Mouse (Mus musculus) neural tube, embryonic 10.5 days (tissue): Measurements from ENCODE around the gene Arf5.
A peak's percentile ranks its signal among the peaks of the same experiment; 100 is the strongest.

ENCODE experiments used
- DNase-seq: peaks from one replicate; pipeline ENCODE4 v3.0.0-alpha.2; 2017; ENCODE audit warnings: low spot score; ENCODE audit errors: extremely low spot score

The Arf5 gene

DNA sequence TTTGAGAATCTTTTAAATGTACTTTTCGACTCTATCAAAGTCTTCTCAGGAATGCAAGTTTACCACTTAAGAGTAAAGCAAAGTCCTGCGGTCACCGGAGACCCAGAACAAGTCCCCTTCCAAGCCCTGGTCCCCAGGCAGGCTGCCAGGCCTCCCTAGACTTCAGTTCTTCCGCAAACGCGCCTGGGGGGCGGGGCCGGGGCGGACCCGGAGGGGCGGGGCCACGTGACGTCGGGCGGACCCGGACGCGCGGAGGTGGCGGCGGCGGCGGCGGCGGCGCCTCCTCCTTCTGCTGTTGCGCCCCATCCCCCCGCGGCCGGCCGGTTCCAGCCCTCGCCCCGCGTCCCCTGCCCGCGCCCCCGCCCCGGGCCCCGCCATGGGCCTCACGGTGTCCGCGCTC, at the start of gene Arf5:
Arf5 (plus strand) TSS at position 248 of the 400 bp plus-strand sequence.
- DNase-seq = peak; percentile 92

DNA sequence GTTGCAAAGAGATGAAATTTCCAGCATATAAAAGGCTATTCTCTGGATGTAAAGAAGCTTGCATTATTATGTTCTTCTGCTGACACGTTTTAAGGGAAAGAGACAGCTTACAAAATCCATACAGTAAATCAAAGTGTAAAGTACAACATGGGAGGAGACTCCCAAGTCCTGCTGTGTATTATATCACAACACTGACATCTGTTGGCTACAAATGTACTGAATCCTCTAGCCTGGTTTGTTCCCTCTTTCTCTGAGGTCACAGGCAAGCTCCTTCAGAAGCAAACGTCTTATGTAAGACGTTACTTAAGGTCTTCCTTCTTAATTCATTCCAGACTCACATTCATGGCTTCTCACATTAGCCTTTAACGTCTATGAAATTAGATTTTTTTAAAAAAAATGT, 41.4 kb upstream of the Arf5 start:
- DNase-seq = no peak

DNA sequence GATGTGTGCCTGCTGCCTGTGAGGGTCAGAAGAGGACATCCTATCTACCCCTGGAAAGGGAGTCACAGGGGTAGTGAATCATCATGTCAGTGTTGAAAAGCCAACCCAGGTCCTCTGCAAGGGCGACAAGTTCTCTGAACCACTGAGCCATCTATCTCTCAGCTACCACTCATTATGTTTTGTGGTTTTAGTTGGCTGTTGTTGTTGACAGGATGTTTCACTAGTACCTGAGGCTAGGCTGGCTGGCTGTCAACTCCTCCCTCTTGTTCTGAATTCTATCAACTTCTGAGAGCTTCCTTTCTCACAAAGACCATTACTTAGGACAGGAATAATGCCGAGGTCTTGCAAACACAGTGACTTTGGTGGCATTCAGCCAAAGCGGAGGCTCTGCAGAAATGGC, 38.2 kb upstream of the Arf5 start:
- DNase-seq = no peak

DNA sequence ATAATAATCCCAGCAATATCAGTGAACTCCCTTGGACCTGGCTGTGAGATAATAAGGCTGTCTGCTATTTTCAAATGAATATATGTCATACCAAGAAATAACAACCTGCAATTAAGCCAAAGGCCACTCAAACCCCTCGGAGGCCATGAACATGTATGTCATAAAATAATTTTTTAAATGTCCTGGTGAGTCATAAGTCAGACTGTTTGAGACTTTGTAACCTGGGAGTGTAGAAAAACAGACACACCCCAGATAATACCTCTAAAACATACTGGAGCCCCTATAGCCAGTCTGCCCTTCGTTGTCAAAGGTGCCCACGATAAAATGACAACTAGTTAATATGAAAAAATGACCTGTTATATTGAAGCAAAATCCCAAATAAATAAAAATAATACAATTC, 34.3 kb upstream of the Arf5 start:
- DNase-seq = no peak

DNA sequence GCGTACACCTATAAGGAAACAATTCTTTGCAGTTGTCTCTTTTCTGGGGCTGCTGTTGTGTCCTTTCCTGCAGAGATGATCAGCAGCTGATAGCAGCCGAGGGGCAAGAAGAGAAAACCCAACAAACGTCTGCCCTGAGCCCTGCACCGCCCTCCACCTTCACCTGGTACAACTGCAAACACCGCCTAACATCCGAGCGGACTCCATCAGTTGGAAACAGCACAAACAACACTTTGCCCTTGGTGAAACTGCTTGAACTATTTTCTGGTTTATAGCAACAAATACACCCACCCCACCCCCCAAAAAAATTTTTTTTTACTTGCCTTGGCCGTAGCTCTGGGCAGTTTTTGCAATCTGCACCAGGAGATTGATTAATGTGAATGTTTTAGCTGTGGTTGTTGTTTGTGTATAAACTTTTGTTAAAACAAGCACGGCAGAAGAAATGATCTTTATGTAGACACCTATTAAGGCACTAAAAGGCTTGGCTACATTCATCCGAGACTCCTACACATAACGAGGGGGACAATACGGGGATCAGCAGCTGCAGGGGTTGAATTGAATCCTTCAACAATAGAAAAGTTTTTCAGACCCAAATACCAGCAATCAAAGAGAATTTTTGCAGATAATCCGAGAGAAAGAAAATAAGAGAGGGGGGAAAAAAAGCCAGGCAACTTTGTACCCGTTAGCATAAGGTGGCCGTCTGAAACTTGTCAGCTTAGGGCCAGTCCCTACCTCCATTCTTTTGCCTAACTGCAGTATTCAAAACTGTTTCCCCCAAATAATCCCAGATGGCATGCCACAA, 27.1 kb upstream of the Arf5 start:
- peak; percentile 16 for DNase-seq

DNA sequence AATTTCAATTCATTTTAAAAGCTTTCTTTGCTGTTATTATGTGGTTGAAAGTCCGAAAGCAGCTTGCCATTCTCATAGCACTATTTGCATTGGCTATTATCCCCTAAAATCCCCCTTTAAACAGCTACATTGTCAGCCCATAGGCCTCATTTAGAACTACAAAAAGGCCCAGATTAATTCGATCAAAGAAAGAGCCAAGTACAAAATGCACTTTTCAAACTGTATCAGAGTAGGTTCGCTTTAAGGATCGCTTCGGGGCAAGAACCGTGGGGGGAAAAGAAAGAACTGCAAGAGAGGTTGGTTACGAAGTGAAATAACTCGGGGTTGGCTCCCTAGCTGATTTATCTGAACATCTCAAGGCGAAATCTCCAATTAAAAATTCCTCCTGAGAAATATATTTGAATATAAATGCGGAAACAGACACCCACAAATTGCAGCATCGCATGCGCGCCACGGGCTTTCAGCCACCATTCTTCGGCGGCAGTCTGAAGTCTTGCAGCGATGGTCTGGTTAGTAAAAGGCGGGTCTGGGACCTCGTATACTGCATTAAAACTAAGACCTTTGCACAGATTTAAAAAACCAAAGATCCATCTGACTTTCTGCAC, 26.4 kb upstream of the Arf5 start:
- DNase-seq = peak; percentile 51

DNA sequence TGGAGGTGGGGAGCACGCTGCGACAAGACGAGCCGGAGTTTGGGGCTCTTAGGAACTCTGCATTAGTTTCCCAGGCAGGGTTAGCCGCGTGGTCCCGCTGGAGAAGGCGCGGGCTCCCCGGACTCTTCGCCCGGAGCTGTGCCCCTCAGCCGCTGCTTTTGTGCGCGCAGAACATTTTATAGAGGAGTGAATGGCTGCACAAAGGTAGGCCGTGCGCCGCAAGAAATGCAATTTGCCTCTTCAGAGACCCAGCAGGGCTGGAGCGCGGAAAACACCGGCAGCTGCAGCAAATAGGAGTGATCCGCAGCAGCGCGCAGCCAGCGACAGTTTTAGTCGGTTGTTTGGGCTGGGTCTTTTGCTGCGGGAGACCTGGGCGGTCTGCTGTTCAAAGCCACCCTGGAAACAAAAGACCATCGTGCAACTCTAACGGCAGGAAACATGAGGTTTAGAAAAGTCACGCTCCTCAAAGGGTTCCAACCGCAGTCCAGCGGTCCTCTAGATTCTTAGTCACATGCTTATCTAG, 25.6 kb upstream of the Arf5 start, which contains the start of gene Zfp800:
Zfp800 (minus strand) TSS at position 325 of the 523 bp plus-strand sequence.
- peak; percentile 74 for DNase-seq

DNA sequence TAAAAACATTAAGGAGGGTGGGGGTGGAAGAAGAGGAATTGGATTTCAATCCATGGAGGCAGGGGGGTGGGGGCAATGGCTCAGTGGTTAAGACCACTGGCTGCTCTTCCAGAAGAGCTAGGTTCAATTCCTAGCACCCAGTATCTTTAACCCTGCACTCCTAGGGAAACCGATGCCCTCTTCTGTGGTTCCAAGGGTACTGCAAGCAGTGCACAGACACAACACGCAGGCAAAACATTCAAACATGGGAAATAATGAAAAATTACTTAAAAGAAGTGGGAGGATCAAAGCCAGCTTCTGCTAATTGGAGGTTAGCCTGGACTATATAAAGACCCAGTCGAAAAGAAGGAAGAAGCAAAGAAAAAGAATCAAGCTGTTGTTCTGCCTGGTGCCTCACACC, 24.6 kb upstream of the Arf5 start:
- no peak for DNase-seq

DNA sequence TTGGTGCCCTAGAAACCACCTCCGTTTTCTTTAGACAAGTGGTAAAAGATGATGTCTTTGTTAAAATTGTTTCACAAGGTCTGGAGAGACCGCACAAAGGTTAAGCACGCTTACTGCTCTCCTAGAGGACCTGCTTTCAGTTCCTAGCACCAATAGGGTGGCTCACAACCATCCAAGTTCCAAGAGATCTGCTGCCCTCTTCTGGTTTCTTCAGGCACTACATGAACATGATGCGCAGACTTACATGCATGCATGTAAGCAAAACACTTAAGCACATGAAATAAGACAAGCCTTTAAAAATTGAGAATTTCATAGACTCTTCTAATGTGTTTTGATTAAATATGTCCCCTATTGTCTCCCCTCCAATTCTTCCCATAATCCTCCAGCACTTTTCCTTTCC, 23.6 kb upstream of the Arf5 start:
- DNase-seq = no peak

DNA sequence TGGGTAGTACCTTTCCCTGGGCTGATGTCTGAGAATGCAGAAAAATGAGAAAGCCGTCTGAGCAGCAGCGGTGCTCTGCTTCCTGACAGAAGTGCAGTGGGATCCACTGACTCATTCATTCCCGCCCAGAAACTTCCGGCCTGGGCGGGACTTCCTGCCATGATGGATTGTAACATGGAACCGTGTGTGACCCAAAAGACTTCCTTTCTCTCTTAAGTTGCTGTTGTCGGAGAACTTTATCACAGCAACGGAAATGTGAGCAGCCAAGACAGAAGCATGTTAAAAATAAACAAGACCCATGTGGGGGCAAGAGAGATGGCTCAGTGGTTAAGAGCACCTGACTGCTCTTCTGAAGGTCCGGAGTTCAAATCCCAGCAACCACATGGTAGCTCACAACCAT, 13.3 kb upstream of the Arf5 start:
- DNase-seq = no peak

DNA sequence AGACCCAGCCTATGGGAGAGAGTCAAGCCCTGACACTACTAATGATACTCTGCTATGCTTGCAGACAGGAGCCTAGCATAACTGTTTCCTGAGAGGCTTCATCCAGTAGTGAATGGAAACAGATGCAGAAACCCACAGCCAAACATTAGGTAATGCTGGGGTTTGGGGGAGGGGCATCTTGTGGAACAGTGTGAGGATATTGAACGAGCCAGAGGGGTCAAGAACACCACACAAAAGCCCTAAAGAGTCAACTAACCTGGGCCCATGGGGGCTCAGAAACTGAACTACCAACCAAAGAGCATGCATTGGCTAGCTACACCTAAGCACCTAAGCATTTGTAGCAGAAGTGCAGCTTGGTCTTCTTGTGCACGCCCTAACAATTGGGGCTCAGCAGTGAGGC, 12.1 kb upstream of the Arf5 start:
- DNase-seq = no peak

DNA sequence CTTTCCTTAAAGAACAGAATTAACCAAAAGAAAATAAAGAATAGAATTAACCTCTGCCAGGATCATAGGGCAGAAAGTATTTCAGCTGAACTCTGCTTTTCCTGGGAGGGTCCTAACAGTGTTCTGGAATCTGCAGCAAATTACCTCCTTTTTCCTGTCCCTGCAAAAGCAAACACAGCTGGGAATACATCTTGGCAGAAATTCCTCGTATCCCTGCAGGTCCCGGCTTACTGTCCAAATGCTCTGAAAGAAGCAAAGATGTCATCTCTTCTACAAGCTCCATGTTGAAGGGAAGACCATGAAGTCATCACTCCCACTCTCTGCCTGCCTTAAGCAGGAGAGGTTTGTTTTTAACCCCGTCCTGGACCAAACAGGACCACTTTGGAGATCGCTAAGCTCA, 6.4 kb upstream of the Arf5 start:
- no peak for DNase-seq

DNA sequence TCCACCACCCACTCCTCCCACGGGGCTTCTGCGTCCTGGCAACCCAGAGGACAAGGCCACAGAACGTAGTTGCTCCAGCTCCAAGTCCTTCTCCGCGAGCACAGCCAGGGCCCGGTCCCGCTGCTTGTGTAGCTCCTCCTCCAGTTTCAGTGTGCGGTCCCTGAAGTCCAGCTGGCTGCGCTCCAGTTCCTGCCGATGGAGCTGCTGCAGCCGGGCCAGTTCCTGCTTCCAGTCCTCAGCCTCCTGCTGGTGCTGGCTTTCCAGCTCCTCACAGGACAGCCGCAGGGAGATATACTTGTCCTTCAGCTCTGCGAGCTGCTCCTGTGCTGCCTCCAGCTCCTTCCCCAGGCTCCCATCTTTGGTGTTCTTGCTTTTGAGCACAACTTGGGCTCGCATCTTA, 4.9 kb upstream of the Arf5 start:
- DNase-seq = no peak

DNA sequence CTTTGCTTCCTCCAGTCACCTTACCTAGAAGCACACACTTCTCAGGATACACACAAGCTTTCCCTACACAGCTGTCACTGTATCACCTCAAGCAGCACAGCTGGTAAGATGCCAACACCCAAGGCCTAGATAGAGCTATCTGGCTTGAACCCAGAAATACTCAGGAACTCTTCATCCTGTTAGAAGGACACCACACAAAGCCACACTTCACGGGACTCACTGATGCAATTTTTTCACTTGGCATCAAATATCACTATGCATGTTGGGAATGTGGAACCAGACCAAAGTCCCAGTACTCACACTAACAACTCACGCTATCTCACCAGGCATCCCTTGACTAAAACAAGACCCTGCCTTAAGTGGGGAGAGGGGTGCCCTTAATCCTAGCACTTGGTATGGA, 3.7 kb upstream of the Arf5 start:
- DNase-seq = no peak

DNA sequence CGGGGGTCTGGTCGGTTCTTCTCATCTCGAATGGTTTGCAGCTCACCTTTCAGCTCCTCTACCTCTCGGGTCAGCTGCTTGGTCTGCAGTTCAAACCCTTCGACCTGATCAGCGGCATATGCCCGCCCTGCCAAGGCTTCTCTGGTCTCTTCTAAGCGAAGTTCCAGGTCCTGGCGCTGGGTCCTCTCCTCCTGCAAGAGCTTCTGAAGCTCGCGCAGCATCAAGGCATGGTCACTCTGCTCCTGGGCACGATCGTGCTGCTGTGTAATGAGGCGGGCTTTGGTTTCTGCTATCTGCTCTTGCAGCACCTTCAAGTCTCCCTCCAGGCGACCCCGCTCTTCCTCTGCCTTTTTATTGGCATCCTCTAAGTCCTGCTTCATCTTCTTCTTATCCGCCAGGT, 3.0 kb upstream of the Arf5 start:
- DNase-seq = no peak

DNA sequence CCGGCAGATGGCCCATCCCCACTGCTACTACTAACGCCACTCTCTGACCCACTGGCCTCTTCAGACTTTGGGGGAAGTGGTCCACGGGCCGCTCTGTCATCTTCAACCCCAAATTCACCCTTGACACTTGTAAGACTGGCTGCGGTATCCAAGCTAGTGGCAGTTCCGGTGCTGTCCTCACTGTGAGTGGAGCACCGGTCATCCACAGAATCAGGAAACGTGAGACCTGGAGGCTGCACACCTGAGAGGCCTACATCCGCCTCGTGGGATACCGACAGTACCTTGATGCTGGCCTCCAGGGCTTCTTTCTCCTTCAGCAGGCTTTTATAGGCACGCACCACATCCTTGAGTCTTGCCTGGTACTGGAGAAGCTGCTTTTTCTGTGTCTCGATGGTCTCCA, 2.5 kb upstream of the Arf5 start:
- DNase-seq = no peak

DNA sequence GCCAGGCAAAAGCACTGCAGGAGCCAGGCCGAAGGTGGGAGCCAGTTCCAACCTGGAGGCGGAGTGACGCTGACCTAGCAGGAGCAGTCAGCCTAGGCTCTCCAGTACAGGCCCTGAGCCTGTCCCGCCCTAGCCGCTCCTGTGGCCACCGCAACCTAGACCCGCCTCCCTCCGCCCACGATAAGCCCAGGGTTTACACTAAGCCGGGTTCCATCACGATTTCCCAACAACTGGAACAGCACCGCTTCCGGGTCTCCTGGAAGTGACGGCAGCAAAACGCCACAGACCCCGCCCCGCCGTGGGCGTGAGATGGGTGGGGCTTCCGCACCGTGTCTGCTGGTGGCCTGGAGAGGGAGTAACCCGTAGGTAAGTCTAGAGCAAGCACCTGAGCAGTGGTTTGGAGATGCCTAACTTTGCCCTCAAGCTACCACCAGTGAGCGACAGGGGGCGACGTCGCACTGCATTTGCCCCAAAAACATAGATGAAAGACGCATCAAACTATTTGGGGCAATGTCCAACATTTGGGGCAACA, 1.8 kb upstream of the Arf5 start:
- peak; percentile 90 for DNase-seq

DNA sequence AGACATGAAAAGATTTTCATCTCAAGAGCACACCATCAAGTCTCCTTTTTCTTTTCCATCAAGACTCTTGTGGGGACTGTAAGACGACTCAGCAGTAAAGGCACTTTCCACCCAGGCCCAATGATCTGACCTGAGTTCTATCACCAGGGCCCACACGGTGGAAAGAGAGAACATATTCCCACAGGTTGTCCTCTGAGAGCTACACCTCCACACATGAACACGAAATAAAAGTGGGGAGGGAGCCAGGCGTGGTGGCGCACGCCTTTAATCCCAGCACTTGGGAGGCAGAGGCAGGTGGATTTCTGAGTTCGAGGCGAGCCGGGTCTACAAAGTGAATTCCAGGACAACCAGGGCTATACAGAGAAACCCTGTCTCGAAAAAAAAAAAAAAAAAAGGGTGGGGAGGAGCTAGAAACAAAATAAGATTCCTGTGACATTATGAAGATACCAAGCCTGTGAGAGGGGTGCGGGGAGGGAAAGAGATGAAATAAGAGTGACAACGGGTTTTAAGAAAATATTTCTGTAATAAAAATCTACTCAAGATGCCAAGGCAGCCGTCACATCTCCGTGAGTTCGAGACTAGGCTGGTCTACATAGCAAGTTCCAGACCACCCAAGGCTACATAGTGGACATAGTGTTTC, 589 bp upstream of the Arf5 start:
- no peak for DNase-seq

DNA sequence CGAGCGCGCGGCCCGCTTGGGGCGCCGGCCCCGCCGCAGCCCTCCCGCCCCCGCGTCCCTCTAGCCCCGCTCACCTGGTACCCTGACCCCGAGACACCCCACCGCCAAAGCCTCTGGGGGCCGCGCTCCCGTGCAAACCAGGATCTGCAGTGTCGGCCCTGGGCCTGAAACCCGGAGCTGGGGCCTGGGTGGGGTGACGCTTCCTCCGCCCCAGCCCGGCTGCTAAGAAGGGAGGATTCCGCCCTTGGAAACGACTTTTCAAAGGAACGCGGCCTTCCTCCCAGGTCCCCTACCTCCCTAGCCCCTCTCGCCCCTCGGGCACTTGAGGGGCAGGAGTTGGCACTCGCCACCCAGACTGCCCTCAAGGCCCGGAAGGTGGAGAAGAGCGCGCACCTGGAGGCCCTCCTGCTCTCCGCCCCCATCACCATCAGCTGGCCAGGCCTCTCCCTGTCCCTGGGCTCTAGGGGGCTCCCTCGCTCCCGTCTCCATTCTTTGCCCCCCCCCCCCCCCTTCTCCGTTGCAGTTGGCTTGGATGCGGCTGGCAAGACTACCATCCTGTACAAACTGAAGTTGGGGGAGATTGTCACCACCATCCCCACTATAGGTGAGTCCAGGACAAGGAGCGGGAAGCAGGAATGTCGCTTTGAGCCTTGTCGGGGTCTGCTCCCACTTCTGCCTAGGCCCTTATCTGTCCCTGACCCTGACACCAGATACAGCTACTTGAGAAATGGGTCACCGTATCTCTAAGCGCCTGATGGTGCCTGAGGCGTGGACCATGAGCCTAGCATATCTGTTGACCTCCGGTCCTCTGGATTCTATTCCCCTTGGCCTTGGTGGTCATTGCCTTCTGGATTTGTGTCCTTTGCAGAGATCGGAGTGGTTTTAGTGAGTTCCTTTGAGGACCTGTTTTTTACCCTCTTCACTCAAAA, 671 bp downstream of the Arf5 start:
- DNase-seq = peak; percentile 57

DNA sequence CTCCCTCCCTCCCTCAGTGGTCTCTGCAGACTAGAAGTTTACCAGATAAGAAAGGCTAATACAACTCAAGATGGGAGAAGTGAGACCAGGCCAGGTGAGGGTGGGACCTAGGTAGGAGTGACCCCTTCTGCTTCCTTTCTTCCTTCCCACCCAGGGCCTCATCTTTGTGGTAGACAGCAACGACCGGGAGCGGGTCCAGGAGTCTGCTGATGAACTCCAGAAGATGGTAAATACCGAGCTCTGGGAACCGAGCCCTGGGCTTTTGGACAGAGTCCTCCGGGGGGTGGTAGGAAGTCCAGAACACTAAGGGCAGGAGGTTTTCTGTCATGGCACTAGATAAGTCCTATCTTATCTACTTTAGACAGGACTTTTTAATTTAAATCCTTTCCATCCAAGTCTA, 1.7 kb downstream of the Arf5 start:
- no peak for DNase-seq
